Mouse (Mus musculus) heart, adult 2 months (tissue): ENCODE data around the gene Sox10. TPM values are rescaled to one million over a fixed set of nuclear protein-coding genes. Genes with fewer than 3 reads are reported as not detected.

Experiments
- DNase-seq, 2 experiments: peaks; one replicate each; pipeline ENCODE4 v3.0.0; 2021
- H3K27ac ChIP-seq: fragments of 200-600 bp; 2 replicates; pipeline ENCODE4 v1.8.1; 2022
- H3K27me3 ChIP-seq: fragments of 200-500 bp; 2 replicates; pipeline ENCODE4 v1.6.1; 2012; ENCODE audit warnings: mild to moderate bottlenecking, low read length, inconsistent platforms, mixed read lengths; ENCODE audit not compliant: control insufficient read depth, insufficient read depth
- H3K36me3 ChIP-seq: fragments of 200-500 bp; 2 replicates; pipeline ENCODE4 v1.6.1; 2012; ENCODE audit warnings: low read length, inconsistent platforms; ENCODE audit not compliant: control insufficient read depth, insufficient read depth
- H3K4me1 ChIP-seq: fragments of 200-500 bp; 2 replicates; pipeline ENCODE4 v1.6.1; 2011; ENCODE audit warnings: low read length; ENCODE audit not compliant: control insufficient read depth, insufficient read depth
- H3K4me3 ChIP-seq: fragments of 200-600 bp; 2 replicates; pipeline ENCODE4 v1.8.1; 2022
- H3K79me2 ChIP-seq: fragments of 200-500 bp; replicated peaks from 2 replicates; pipeline ENCODE4 v1.6.1; 2012; ENCODE audit warnings: mild to moderate bottlenecking, inconsistent platforms, low read length, moderate library complexity, mixed read lengths; ENCODE audit not compliant: control insufficient read depth, insufficient read depth
- H3K9ac ChIP-seq: fragments of 200-500 bp; 2 replicates; pipeline ENCODE4 v1.6.1; 2012; ENCODE audit warnings: low read depth, mild to moderate bottlenecking, control low read depth, inconsistent platforms, low read length, mixed read lengths
- CTCF ChIP-seq: fragments of 200-600 bp; IDR thresholded peaks from 2 replicates; pipeline ENCODE4 v1.8.1; 2022; ENCODE audit warnings: antibody characterized with exemption, mild to moderate bottlenecking, moderate library complexity
- EP300 ChIP-seq: fragments of 200-500 bp; IDR thresholded peaks from 2 replicates; pipeline ENCODE4 v1.6.1; 2011; ENCODE audit warnings: low read depth, low read length, control low read depth; ENCODE audit not compliant: insufficient read depth
- POLR2A ChIP-seq: fragments of 200-500 bp; IDR thresholded peaks from 2 replicates; pipeline ENCODE4 v1.6.1; 2011; ENCODE audit warnings: mild to moderate bottlenecking, low read depth, low read length, control low read depth; ENCODE audit not compliant: insufficient read depth
- WGBS: fragments of 180-500 bp; shearing (Covaris S2); methylation state at CpG from one replicate; pipeline ENCODE4 v1.1.7; 2018; 5-methylcytosine and 5-hydroxymethylcytosine counted together
- intact Hi-C: fragments of 180-260 bp; cut with DNase I; formaldehyde crosslinking; loops from one replicate; pipeline ENCODE4 v1.15.1; 2025
- polyA plus RNA-seq: library from polyadenylated mRNA; depleted of rRNA; stranded (reverse); fragments of >200 nt; gene quantifications from 2 replicates; pipeline ENCODE4 v1.2.3, GENCODE M21; 2012
- total RNA-seq, 2 experiments: library from RNA; stranded (reverse); gene quantifications; 2 replicates each; pipeline ENCODE4 v1.2.3; 2021

Gene Sox10
- total and polyA plus RNA-seq, 3 experiments, result 1.1 to 4.5 (median 1.3) TPM

DNA sequence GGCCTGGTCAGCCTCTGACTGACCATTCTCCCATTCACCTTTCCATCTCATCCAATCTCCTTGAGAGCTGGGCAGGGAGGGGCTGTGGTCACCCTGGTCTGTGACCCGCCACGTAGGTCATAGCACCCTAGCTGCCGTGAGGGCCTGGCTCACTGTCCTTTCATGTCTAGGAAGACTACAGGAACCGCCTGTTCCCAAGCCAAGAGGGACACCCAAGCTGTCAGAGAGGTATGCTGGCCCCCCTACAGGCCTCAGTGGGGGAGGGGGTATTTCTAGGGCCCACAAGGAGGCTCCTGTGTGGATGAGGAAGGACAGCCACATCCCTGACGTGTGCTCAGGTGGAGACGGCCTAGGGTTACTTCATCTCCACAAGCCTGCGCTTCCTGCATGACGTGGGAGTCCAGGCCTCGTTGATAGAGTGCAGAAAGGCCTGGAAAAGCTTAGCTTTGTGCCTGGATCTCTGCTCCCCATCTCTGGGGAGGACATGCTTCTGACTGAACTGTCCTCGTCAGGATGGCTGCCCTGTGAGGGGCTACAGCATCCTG lies 40.6 kb downstream of the Sox10 start:
- H3K27ac ChIP-seq, result peak overlapping the region; percentile 78
- H3K9ac ChIP-seq, result no peak overlapping the region
- WGBS, result 59% methylated on average over 10 of the region's 10 CpGs
- 0 out of 2 replicates have a peak, but pooled peaks cover 2% of the 10 kb centered on the region for H3K79me2 ChIP-seq
- H3K36me3 ChIP-seq, result 0 out of 2 replicates have a peak, but pooled peaks cover 2% of the 10 kb centered on the region
- DNase-seq, result no peak
- no peak for TF ChIP-seq POLR2A
- TF ChIP-seq CTCF, result no peak
- no peak for TF ChIP-seq EP300
- peaks cover 9% of the 10 kb centered on the region; the same call in 1 of the 2 replicates for H3K4me1 ChIP-seq
- no peak overlapping the region for H3K4me3 ChIP-seq
- no peaks in the 10 kb centered on the region for H3K27me3 ChIP-seq
- intact Hi-C loops, result no loop called here

- H3K9ac ChIP-seq, result no peak overlapping the region
- 34% methylated on average over 6 of the region's 6 CpGs for WGBS
Observed at GRCm38 (mm10) chr15:79123751-79124150, 41.3 kb downstream of the Sox10 start.

GRCm38 (mm10) chr15:79122546-79122945 lies 42.5 kb downstream of the Sox10 start:
- Histone ChIP-seq H3K4me3 (no peak overlapping the region), H3K27ac (peak overlapping the region; percentile 23), H3K79me2 (0 out of 2 replicates have a peak, but pooled peaks cover 2% of the 10 kb centered on the region), H3K4me1 (peaks cover 9% of the 10 kb centered on the region; the same call in 1 of the 2 replicates), H3K9ac (no peak overlapping the region), H3K36me3 (peaks cover 2% of the 10 kb centered on the region; the same call in 1 of the 2 replicates), H3K27me3 (no peaks in the 10 kb centered on the region)
- TF ChIP-seq EP300 (no peak), CTCF (0 out of 2 replicates have a peak, but pooled peaks have one; percentile 8), POLR2A (no peak)
- no peak for DNase-seq
- WGBS, result 70% methylated on average over 13 of the region's 13 CpGs
- intact Hi-C loops, result no loop called here

More at GRCm38 (mm10) chr15:79123751-79124150, 41.3 kb downstream of the Sox10 start:
- Histone ChIP-seq H3K4me1 (peaks cover 9% of the 10 kb centered on the region; the same call in 1 of the 2 replicates), H3K27ac (peak overlapping the region; percentile 78), H3K79me2 (0 out of 2 replicates have a peak, but pooled peaks cover 2% of the 10 kb centered on the region), H3K27me3 (no peaks in the 10 kb centered on the region), H3K36me3 (0 out of 2 replicates have a peak, but pooled peaks cover 2% of the 10 kb centered on the region), H3K4me3 (no peak overlapping the region)
- DNase-seq, result peak in 1 of 2 experiments; percentile 77
- intact Hi-C loops, result no loop called here
- TF ChIP-seq POLR2A, result no peak
- TF ChIP-seq EP300, result peak; percentile 91

DNA sequence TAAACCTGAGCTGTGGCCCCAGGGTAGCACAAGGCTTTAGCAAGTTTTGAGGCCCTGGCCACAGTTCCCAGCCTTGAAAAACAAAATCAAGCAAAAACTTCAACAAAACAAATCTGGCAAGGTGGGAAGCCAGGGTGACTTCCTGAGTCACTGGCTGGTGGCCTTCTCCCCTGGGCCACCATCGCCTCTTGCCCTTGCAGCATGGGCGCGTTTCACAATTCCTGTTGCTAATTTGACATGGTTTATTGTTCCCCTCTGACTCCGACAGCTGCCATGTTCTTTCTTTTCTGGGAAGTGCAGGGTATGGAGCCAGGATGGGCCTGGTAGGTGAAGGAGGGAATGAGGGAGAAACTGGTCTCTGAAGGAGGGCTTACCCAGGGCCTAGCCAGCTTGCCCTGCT lies 42.9 kb downstream of the Sox10 start:
- Histone ChIP-seq H3K79me2 (no peaks in the 10 kb centered on the region), H3K27me3 (no peaks in the 10 kb centered on the region), H3K4me1 (peaks cover 9% of the 10 kb centered on the region; the same call in 1 of the 2 replicates), H3K27ac (peak overlapping the region; percentile 15; the same call in 1 of the 2 replicates), H3K36me3 (peaks cover 2% of the 10 kb centered on the region; the same call in 1 of the 2 replicates), H3K4me3 (no peak overlapping the region), H3K9ac (no peak overlapping the region)
- DNase-seq, result no peak
- intact Hi-C loops, result no loop called here
- no peak for TF ChIP-seq EP300
- TF ChIP-seq POLR2A, result no peak
- TF ChIP-seq CTCF, result no peak
- 58% methylated on average over 4 of the region's 4 CpGs for WGBS

- intact Hi-C loops, result no loop called here
- TF ChIP-seq POLR2A, result no peak
- TF ChIP-seq EP300, result no peak
- TF ChIP-seq CTCF, result no peak
- H3K4me3 ChIP-seq, result no peak overlapping the region
- H3K9ac ChIP-seq, result no peak overlapping the region
- DNase-seq, result no peak
- H3K79me2 ChIP-seq, result no peaks in the 10 kb centered on the region
- peaks cover 13% of the 10 kb centered on the region for H3K4me1 ChIP-seq
- WGBS, result 74% methylated on average over 9 of the region's 9 CpGs
- no peak overlapping the region for H3K27ac ChIP-seq
- peaks cover 2% of the 10 kb centered on the region; the same call in 1 of the 2 replicates for H3K36me3 ChIP-seq
- no peaks in the 10 kb centered on the region for H3K27me3 ChIP-seq
Observed at GRCm38 (mm10) chr15:79119491-79119890, 45.5 kb downstream of the Sox10 start.

- no peaks in the 10 kb centered on the region; the same call in 1 of the 2 replicates for H3K36me3 ChIP-seq
- H3K9ac ChIP-seq, result no peak overlapping the region
- peaks cover 10% of the 10 kb centered on the region for H3K4me1 ChIP-seq
- WGBS, result 12% methylated on average over 5 of the region's 5 CpGs
- TF ChIP-seq CTCF (no peak), EP300 (0 out of 2 replicates have a peak, but pooled peaks have one; percentile 9)
- DNase-seq, result no peak
- peaks cover 2% of the 10 kb centered on the region for H3K79me2 ChIP-seq
- no peak overlapping the region for H3K4me3 ChIP-seq
- intact Hi-C loops, result no loop called here
- H3K27me3 ChIP-seq, result no peaks in the 10 kb centered on the region
- H3K27ac ChIP-seq, result no peak overlapping the region
Observed at GRCm38 (mm10) chr15:79115276-79115675, 49.8 kb downstream of the Sox10 start.
